Mouse (Mus musculus): Measurements from ENCODE around the gene Alb. TPM values are rescaled to one million over a fixed set of nuclear protein-coding genes. Genes with fewer than 3 reads are reported as not detected.

Alb gene
- polyA plus RNA-seq, 1 experiment from 2014 or later, result not detected

- WGBS, result 90% methylated on average over 5 of the region's 5 CpGs
- DNase-seq (no peak), ATAC-seq (ENCODE audit: low FRiP score, low TSS enrichment) (no peak)
- Histone ChIP-seq H3K4me2 (ENCODE audit: low read length) (no peak overlapping the region), H3K4me3 (replicated peaks; ENCODE audit: low read depth, low read length) (no peak overlapping the region), H3K36me3 (ENCODE audit: control insufficient read depth, insufficient read depth, low read length) (no peaks in the 10 kb centered on the region), H3K9ac (replicated peaks; ENCODE audit: low read length) (no peak overlapping the region), H3K9me3 (ENCODE audit: control insufficient read depth, low read length) (no peaks in the 10 kb centered on the region), H3K27me3 (ENCODE audit: control insufficient read depth, insufficient read depth, low read length) (no peaks in the 10 kb centered on the region), H3K4me1 (ENCODE audit: control insufficient read depth, insufficient read depth, low read length) (no peaks in the 10 kb centered on the region), H3K27ac (replicated peaks; ENCODE audit: low read depth, low read length) (no peak overlapping the region)
Measured at GRCm38 (mm10) chr5:90501752-90502151, 41.1 kb downstream of the Alb start.

GRCm38 (mm10) chr5:90504742-90505141, 44.0 kb downstream of the Alb start:
- no peaks in the 10 kb centered on the region for H3K27me3 ChIP-seq (ENCODE audit: control insufficient read depth, insufficient read depth, low read length)
- no peak overlapping the region for H3K4me2 ChIP-seq (ENCODE audit: low read length)
- H3K9ac ChIP-seq (replicated peaks; ENCODE audit: low read length), result no peak overlapping the region
- ATAC-seq (ENCODE audit: low FRiP score, low TSS enrichment) (no peak), DNase-seq (no peak)
- H3K4me3 ChIP-seq (replicated peaks; ENCODE audit: low read depth, low read length), result no peak overlapping the region
- WGBS, result 88% methylated on average over 11 of the region's 11 CpGs
- no peak overlapping the region for H3K27ac ChIP-seq (replicated peaks; ENCODE audit: low read depth, low read length)
- no peaks in the 10 kb centered on the region for H3K9me3 ChIP-seq (ENCODE audit: control insufficient read depth, low read length)
- H3K36me3 ChIP-seq (ENCODE audit: control insufficient read depth, insufficient read depth, low read length), result no peaks in the 10 kb centered on the region
- 0 out of 2 replicates have a peak, but pooled peaks cover 5% of the 10 kb centered on the region for H3K4me1 ChIP-seq (ENCODE audit: control insufficient read depth, insufficient read depth, low read length)

GRCm38 (mm10) chr5:90506507-90506906, 45.8 kb downstream of the Alb start:
- Histone ChIP-seq H3K27ac (replicated peaks; ENCODE audit: low read depth, low read length) (no peak overlapping the region), H3K27me3 (ENCODE audit: control insufficient read depth, insufficient read depth, low read length) (no peaks in the 10 kb centered on the region), H3K9me3 (ENCODE audit: control insufficient read depth, low read length) (no peaks in the 10 kb centered on the region), H3K4me3 (replicated peaks; ENCODE audit: low read depth, low read length) (no peak overlapping the region), H3K4me2 (ENCODE audit: low read length) (no peak overlapping the region), H3K9ac (replicated peaks; ENCODE audit: low read length) (no peak overlapping the region), H3K4me1 (ENCODE audit: control insufficient read depth, insufficient read depth, low read length) (0 out of 2 replicates have a peak, but pooled peaks cover 5% of the 10 kb centered on the region), H3K36me3 (ENCODE audit: control insufficient read depth, insufficient read depth, low read length) (no peaks in the 10 kb centered on the region)
- ATAC-seq (ENCODE audit: low FRiP score, low TSS enrichment) (no peak), DNase-seq (no peak)
- 46% methylated on average over 2 of the region's 2 CpGs for whole genome bisulfite sequencing

- Histone ChIP-seq H3K9ac (replicated peaks; ENCODE audit: low read length) (no peak overlapping the region; the same call in 1 of the 2 replicates), H3K4me1 (ENCODE audit: control insufficient read depth, insufficient read depth, low read length) (0 out of 2 replicates have a peak, but pooled peaks cover 5% of the 10 kb centered on the region), H3K36me3 (ENCODE audit: control insufficient read depth, insufficient read depth, low read length) (no peaks in the 10 kb centered on the region), H3K27ac (replicated peaks; ENCODE audit: low read depth, low read length) (peak overlapping the region; percentile 60), H3K4me2 (ENCODE audit: low read length) (peak overlapping the region; percentile 35), H3K9me3 (ENCODE audit: control insufficient read depth, low read length) (no peaks in the 10 kb centered on the region), H3K4me3 (replicated peaks; ENCODE audit: low read depth, low read length) (no peak overlapping the region), H3K27me3 (ENCODE audit: control insufficient read depth, insufficient read depth, low read length) (no peaks in the 10 kb centered on the region)
- 36% methylated on average over 13 of the region's 13 CpGs for WGBS
- peak; percentile 57; the same call in 1 of the 2 replicates for ATAC-seq (ENCODE audit: low FRiP score, low TSS enrichment)
- DNase-seq, result peak; percentile 51
Measured at GRCm38 (mm10) chr5:90507411-90507949, 46.8 kb downstream of the Alb start.

GRCm38 (mm10) chr5:90509828-90510592, 49.3 kb downstream of the Alb start:
- Histone ChIP-seq H3K4me3 (replicated peaks; ENCODE audit: low read depth, low read length) (no peak overlapping the region), H3K4me2 (ENCODE audit: low read length) (no peak overlapping the region), H3K4me1 (ENCODE audit: control insufficient read depth, insufficient read depth, low read length) (0 out of 2 replicates have a peak, but pooled peaks cover 5% of the 10 kb centered on the region), H3K9ac (replicated peaks; ENCODE audit: low read length) (no peak overlapping the region), H3K27ac (replicated peaks; ENCODE audit: low read depth, low read length) (no peak overlapping the region), H3K9me3 (ENCODE audit: control insufficient read depth, low read length) (no peaks in the 10 kb centered on the region), H3K27me3 (ENCODE audit: control insufficient read depth, insufficient read depth, low read length) (no peaks in the 10 kb centered on the region), H3K36me3 (ENCODE audit: control insufficient read depth, insufficient read depth, low read length) (no peaks in the 10 kb centered on the region)
- no peak for ATAC-seq (ENCODE audit: low FRiP score, low TSS enrichment)
- WGBS, result 95% methylated on average over 5 of the region's 5 CpGs
- no peak for DNase-seq

GRCm38 (mm10) chr5:90512288-90512955, 51.7 kb downstream of the Alb start:
- Histone ChIP-seq H3K9me3 (ENCODE audit: control insufficient read depth, low read length) (no peaks in the 10 kb centered on the region), H3K27me3 (ENCODE audit: control insufficient read depth, insufficient read depth, low read length) (no peaks in the 10 kb centered on the region), H3K9ac (replicated peaks; ENCODE audit: low read length) (no peak overlapping the region), H3K36me3 (ENCODE audit: control insufficient read depth, insufficient read depth, low read length) (no peaks in the 10 kb centered on the region), H3K27ac (replicated peaks; ENCODE audit: low read depth, low read length) (no peak overlapping the region), H3K4me3 (replicated peaks; ENCODE audit: low read depth, low read length) (no peak overlapping the region), H3K4me2 (ENCODE audit: low read length) (no peak overlapping the region), H3K4me1 (ENCODE audit: control insufficient read depth, insufficient read depth, low read length) (0 out of 2 replicates have a peak, but pooled peaks cover 3% of the 10 kb centered on the region)
- no peak for ATAC-seq (ENCODE audit: low FRiP score, low TSS enrichment)
- DNase-seq, result no peak
- 86% methylated on average over 6 of the region's 6 CpGs for WGBS

GRCm38 (mm10) chr5:90515561-90515960, 54.9 kb downstream of the Alb start:
- DNase-seq (no peak), ATAC-seq (ENCODE audit: low FRiP score, low TSS enrichment) (no peak)
- Histone ChIP-seq H3K27ac (replicated peaks; ENCODE audit: low read depth, low read length) (no peak overlapping the region), H3K4me3 (replicated peaks; ENCODE audit: low read depth, low read length) (no peak overlapping the region), H3K36me3 (ENCODE audit: control insufficient read depth, insufficient read depth, low read length) (no peaks in the 10 kb centered on the region), H3K9ac (replicated peaks; ENCODE audit: low read length) (no peak overlapping the region), H3K27me3 (ENCODE audit: control insufficient read depth, insufficient read depth, low read length) (no peaks in the 10 kb centered on the region), H3K4me1 (ENCODE audit: control insufficient read depth, insufficient read depth, low read length) (no peaks in the 10 kb centered on the region), H3K4me2 (ENCODE audit: low read length) (no peak overlapping the region), H3K9me3 (ENCODE audit: control insufficient read depth, low read length) (no peaks in the 10 kb centered on the region)
- WGBS, result 91% methylated on average over 6 of the region's 6 CpGs

- no peak for DNase-seq
- H3K4me2 ChIP-seq (ENCODE audit: low read length), result no peak within 1 kb of the TSS
- H3K27ac ChIP-seq (replicated peaks; ENCODE audit: low read depth, low read length), result no peak within 1 kb of the TSS
- no peaks in the 10 kb centered on the region for H3K36me3 ChIP-seq (ENCODE audit: control insufficient read depth, insufficient read depth, low read length)
- WGBS, result 90% methylated on average over 6 of the region's 6 CpGs
- H3K27me3 ChIP-seq (ENCODE audit: control insufficient read depth, insufficient read depth, low read length), result no peaks in the 10 kb centered on the region
- no peaks in the 10 kb centered on the region for H3K9me3 ChIP-seq (ENCODE audit: control insufficient read depth, low read length)
- no peaks in the 10 kb centered on the region for H3K4me1 ChIP-seq (ENCODE audit: control insufficient read depth, insufficient read depth, low read length)
- ATAC-seq (ENCODE audit: low FRiP score, low TSS enrichment), result no peak
- no peak within 1 kb of the TSS for H3K4me3 ChIP-seq (replicated peaks; ENCODE audit: low read depth, low read length)
- no peak within 1 kb of the TSS for H3K9ac ChIP-seq (replicated peaks; ENCODE audit: low read length)
Measured at GRCm38 (mm10) chr5:90518356-90519100, 57.8 kb downstream of the Alb start, which contains the start of gene Afm. Gene Afm (plus strand): TSS chr5:90518932.

Measured in midbrain, embryonic 14.5 days (tissue).